Mouse (Mus musculus): Measurements from ENCODE around the gene Abcc3.

DNA sequence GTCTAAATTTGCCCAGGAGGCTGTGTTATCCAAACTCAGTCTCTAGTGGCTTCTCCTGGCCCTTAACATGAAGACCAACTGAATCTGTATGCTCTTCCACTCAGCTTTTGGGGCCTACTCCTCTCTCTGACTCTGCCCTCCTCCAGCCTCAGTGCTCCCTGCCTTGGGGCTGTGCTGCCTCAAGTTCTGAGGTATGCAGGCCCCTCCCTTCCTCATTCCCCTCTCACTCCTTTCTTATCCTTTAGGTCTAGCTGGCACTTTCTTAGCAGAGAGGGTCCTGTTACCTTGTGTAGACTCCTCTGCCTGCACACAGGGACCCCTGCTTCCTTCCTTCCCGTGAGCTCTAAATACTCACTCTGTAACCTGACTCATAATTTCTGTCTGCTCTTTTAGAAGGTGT, 48.3 kb downstream of the Abcc3 start:
- TF ChIP-seq CTCF (IDR thresholded peaks at IDR 0.05; ENCODE audit: control insufficient read depth, insufficient read depth, insufficient replicate concordance, low read depth, low read length) = no peak
- TF ChIP-seq POLR2A (IDR thresholded peaks at IDR 0.05; ENCODE audit: control insufficient read depth, low read depth, low read length) = no peak
